Mouse (Mus musculus) thymus, adult 2 months (tissue): ENCODE measurements around the gene Arhgap42.

ENCODE experiments used
- CTCF ChIP-seq: fragments of 200-500 bp; IDR thresholded peaks from 2 replicates; pipeline ENCODE4 v1.5.1; 2012; ENCODE audit warnings: mild to moderate bottlenecking, control low read depth, low read length, moderate library complexity, borderline replicate concordance; ENCODE audit not compliant: control insufficient read depth, poor library complexity, insufficient read depth; ENCODE audit errors: extremely low read depth
- POLR2A ChIP-seq: fragments of 200-500 bp; IDR thresholded peaks from 2 replicates; pipeline ENCODE4 v1.6.1; 2012; ENCODE audit warnings: mild to moderate bottlenecking, low read length, control low read depth, moderate library complexity; ENCODE audit not compliant: control insufficient read depth, poor library complexity, insufficient read depth; ENCODE audit errors: extremely low read depth

GRCm38 (mm10) chr9:9174924-9175323 lies 64.0 kb downstream of the Arhgap42 start:
- TF ChIP-seq CTCF (no peak), POLR2A (no peak)
